In genomic region chr1:78665954-78666499, GRCm38 (mm10) we compare ENCODE assay signal across 32 mouse cellular contexts. TPM values are rescaled to one million over a fixed set of nuclear protein-coding genes. Genes with fewer than 3 reads are reported as not detected.
A peak's percentile ranks its signal among the peaks of the same experiment; 100 is the strongest.
DNase-seq lines count a peak whose midpoint lies in the region; ATAC-seq lines count a peak whose summit lies in the region.
"Had no signal": no experiment of that assay in that cellular context is flagged by ENCODE, and none has a peak within 500 bp of the region (broad histone marks: within the 10 kb centered on the region; RNA-seq: fewer than 3 reads in every experiment).

No protein-coding gene starts in this region.

- no peaks in the 10 kb centered on the region for H3K9me3 ChIP-seq in heart, embryonic 11.5 days (replicated peaks; ENCODE audit: control insufficient read depth, low read length)
- H3K9me3 ChIP-seq: embryonic facial prominence, embryonic 13.5 days; forebrain, embryonic 10.5 days; forebrain, embryonic 15.5 days; heart, embryonic 12.5 days; hindbrain, embryonic 10.5 days; hindbrain, embryonic 15.5 days; limb, embryonic 13.5 days; liver, embryonic 13.5 days; neural tube, embryonic 12.5 days had no signal

- peak overlapping the region; percentile 24; the same call in 1 of the 2 replicates for H3K27ac ChIP-seq in brown adipose tissue, adult 24 weeks (replicated peaks; ENCODE audit: low read depth, low read length)
- H3K27ac ChIP-seq in heart, embryonic 11.5 days (ENCODE audit: low read depth, low read length) = no peak overlapping the region
- H3K27ac ChIP-seq: embryonic facial prominence, embryonic 13.5 days; forebrain, embryonic 10.5 days; forebrain, embryonic 15.5 days; hindbrain, embryonic 10.5 days; hindbrain, embryonic 15.5 days; limb, embryonic 13.5 days; liver, embryonic 13.5 days; neural tube, embryonic 12.5 days had no signal

- peak; percentile 87 for ATAC-seq in megakaryocyte, adult 5-6 weeks (ENCODE audit: poor library complexity, severe bottlenecking)
- ATAC-seq in heart, embryonic 11.5 days (replicated peaks; ENCODE audit: insufficient number of reproducible peaks, low FRiP score, low TSS enrichment) = no peak
- ATAC-seq: CD4-positive, CD25-positive, alpha-beta regulatory T cell, adult 4 months; forebrain, embryonic 15.5 days; intestine, postnatal 0 days had no signal

- H3K4me2 ChIP-seq in heart, embryonic 11.5 days = no peak overlapping the region
- H3K4me2 ChIP-seq: embryonic facial prominence, embryonic 13.5 days; forebrain, embryonic 15.5 days; heart, embryonic 12.5 days; hindbrain, embryonic 15.5 days; limb, embryonic 13.5 days; liver, embryonic 13.5 days; midbrain, embryonic 11.5 days; neural tube, embryonic 12.5 days had no signal

- 93% methylated on average over 9 of the region's 9 CpGs for whole genome bisulfite sequencing in heart, embryonic 11.5 days (ENCODE audit: insufficient replicate concordance)

- no peak overlapping the region for H3K9ac ChIP-seq in heart, embryonic 11.5 days (ENCODE audit: low read depth, low read length)
- H3K9ac ChIP-seq: embryonic facial prominence, embryonic 13.5 days; forebrain, embryonic 15.5 days; heart, embryonic 12.5 days; hindbrain, embryonic 15.5 days; limb, embryonic 13.5 days; liver, embryonic 13.5 days; neural tube, embryonic 12.5 days had no signal

- H3K36me3 ChIP-seq in heart, embryonic 11.5 days (ENCODE audit: control insufficient read depth, insufficient read depth, low read length) = peaks cover 16% of the 10 kb centered on the region

- H3K4me1 ChIP-seq in brown adipose tissue, adult 24 weeks (ENCODE audit: control insufficient read depth, insufficient read depth, insufficient read length, low read length) = no peaks in the 10 kb centered on the region
- H3K4me1 ChIP-seq in heart, embryonic 11.5 days (ENCODE audit: control insufficient read depth, insufficient read depth, low read length) = peaks cover 6% of the 10 kb centered on the region; the same call in 1 of the 2 replicates

- intact Hi-C loops in heart, postnatal 10 days (cut with DNase I) = no loop called here

- H3K27me3 ChIP-seq in heart, embryonic 11.5 days (ENCODE audit: control insufficient read depth, insufficient read depth, low read length) = no peaks in the 10 kb centered on the region
- H3K27me3 ChIP-seq: embryonic facial prominence, embryonic 13.5 days; forebrain, embryonic 15.5 days; heart, embryonic 12.5 days; hindbrain, embryonic 15.5 days; limb, embryonic 13.5 days; liver, embryonic 13.5 days; neural tube, embryonic 12.5 days had no signal

- DNase-seq in heart, adult 11 months = peak; percentile 88
- DNase-seq in heart, postnatal 10 days = no peak
- DNase-seq in 416B (ENCODE audit: low read depth) = peak; percentile 67
- no peak for DNase-seq in cerebellum, postnatal 25 days
- DNase-seq: adrenal gland, postnatal 14 days; cerebellum, adult 2 months; cerebellum, postnatal 36 days; embryo, embryonic 11 days; gastrocnemius, postnatal 14 days; heart, adult 18-20 months; kidney, adult 9 months; kidney, postnatal 10 days; liver, embryonic 13.5 days; lung, adult 18-20 months; lung, postnatal 10 days; thymus, adult 2 months; thymus, postnatal 36 days had no signal

- H3K4me3 ChIP-seq in brown adipose tissue, adult 24 weeks (ENCODE audit: insufficient read depth, low read depth, low read length) = no peak overlapping the region
- H3K4me3 ChIP-seq in heart, embryonic 11.5 days (ENCODE audit: low read depth, low read length) = no peak overlapping the region
- H3K4me3 ChIP-seq: embryonic facial prominence, embryonic 13.5 days; forebrain, embryonic 10.5 days; forebrain, embryonic 15.5 days; heart, embryonic 12.5 days; hindbrain, embryonic 10.5 days; hindbrain, embryonic 15.5 days; limb, embryonic 13.5 days; liver, embryonic 13.5 days; myocyte; neural tube, embryonic 12.5 days had no signal

RNA-seq across cellular contexts. Expression of gene Utp14b, which starts 8.2 kb away (rescaled TPM):
- 1 to 10 TPM; 2.8 to 3.1 TPM for total RNA-seq in heart, postnatal 10 days (2021)
- polyA plus RNA-seq in brown adipose tissue, adult 24 weeks (2012; ENCODE audit: insufficient read depth, insufficient read length, missing spikeins) = 3.8 and 4.9 TPM in 2 replicates
- total RNA-seq in megakaryocyte, adult 5-6 weeks (2015) = 4.1 and 4.2 TPM in 2 replicates
- 6.2 and 6.9 TPM in 2 replicates for total RNA-seq in megakaryocyte, adult 5-6 weeks (2017)
- polyA plus RNA-seq in heart, embryonic 11.5 days (2014; fragmentation: Nextera tagmentation; extraction: Ambion mirVana) = 2.3 and 4.3 TPM in 2 replicates

RNA-seq across cellular contexts. Expression of gene Acsl3, which starts 8.4 kb away (rescaled TPM):
- total RNA-seq in heart, postnatal 10 days (2021) = 10 to 100 TPM; 11.3 to 14.4 TPM
- polyA plus RNA-seq in brown adipose tissue, adult 24 weeks (2012; ENCODE audit: insufficient read depth, insufficient read length, missing spikeins) = 23.5 and 26.5 TPM in 2 replicates
- total RNA-seq in megakaryocyte, adult 5-6 weeks (2015) = 5.1 TPM in 2 replicates
- total RNA-seq in megakaryocyte, adult 5-6 weeks (2017) = 15.4 and 17.6 TPM in 2 replicates
- 66.9 and 68.1 TPM in 2 replicates for polyA plus RNA-seq in heart, embryonic 11.5 days (2014; fragmentation: Nextera tagmentation; extraction: Ambion mirVana)

Comparison
In these comparisons a context has a peak if more than half of its experiments do, and no peak if none do; other contexts are left out.
1. DNase-seq: peak in heart, adult 11 months (single experiment) and 416B (single experiment); none in heart, postnatal 10 days (0 of 2) and cerebellum, postnatal 25 days (0 of 2).